Mouse (Mus musculus) forebrain, embryonic 16.5 days (tissue): Measurements from ENCODE around the gene Pld5. TPM values are rescaled to one million over a fixed set of nuclear protein-coding genes. Genes with fewer than 3 reads are reported as not detected.

ENCODE experiments used
- ATAC-seq: fragments of 200-750 bp; cut with Nextera tagmentation; 2 replicates; pipeline ENCODE4 v1.8.0; 2017; ENCODE audit warnings: mild to moderate bottlenecking, moderate library complexity
- H3K27ac ChIP-seq: fragments of 300-500 bp; sonication (generic); 2 replicates; pipeline ENCODE4 v1.5.1; 2014; ENCODE audit warnings: low read length, control low read depth
- H3K27me3 ChIP-seq: fragments of 300-500 bp; sonication (generic); replicated peaks from 2 replicates; pipeline ENCODE4 v1.6.1; 2014; ENCODE audit warnings: low read length; ENCODE audit not compliant: control insufficient read depth, insufficient read depth
- H3K36me3 ChIP-seq: fragments of 300-500 bp; sonication (generic); 2 replicates; pipeline ENCODE4 v1.6.1; 2014; ENCODE audit not compliant: control insufficient read depth, insufficient read depth
- H3K4me1 ChIP-seq: fragments of 300-500 bp; sonication (generic); replicated peaks from 2 replicates; pipeline ENCODE4 v1.6.1; 2014; ENCODE audit warnings: low read length; ENCODE audit not compliant: control insufficient read depth, insufficient read depth
- H3K4me2 ChIP-seq: fragments of 300-500 bp; sonication (generic); 2 replicates; pipeline ENCODE4 v1.6.1; 2014; ENCODE audit warnings: mild to moderate bottlenecking, low read length, control low read depth
- H3K4me3 ChIP-seq: fragments of 300-500 bp; sonication (generic); replicated peaks from 2 replicates; pipeline ENCODE4 v1.5.1; 2014; ENCODE audit warnings: mild to moderate bottlenecking, low read length, control low read depth
- H3K9ac ChIP-seq: fragments of 300-500 bp; sonication (generic); replicated peaks from 2 replicates; pipeline ENCODE4 v1.6.1; 2014; ENCODE audit warnings: low read depth, low read length, control low read depth
- H3K9me3 ChIP-seq: fragments of 300-500 bp; sonication (generic); 2 replicates; pipeline ENCODE4 v1.6.1; 2016; ENCODE audit warnings: low read length; ENCODE audit not compliant: control insufficient read depth
- WGBS: fragments of 180-500 bp; shearing (Covaris S2); extraction: QIAGEN DNeasy Blood & Tissue Kit; methylation state at CpG from one replicate; pipeline ENCODE4 v1.1.7; 2014; 5-methylcytosine and 5-hydroxymethylcytosine counted together
- polyA plus RNA-seq: library from polyadenylated mRNA; unstranded; fragments of >200 nt; fragmentation: Nextera tagmentation; extraction: Ambion mirVana; gene quantifications from 2 replicates; pipeline ENCODE4 v1.2.1, GENCODE M21; 2015

The Pld5 gene
- polyA plus RNA-seq, 1 experiment from 2014 or later: 1.6 TPM

DNA sequence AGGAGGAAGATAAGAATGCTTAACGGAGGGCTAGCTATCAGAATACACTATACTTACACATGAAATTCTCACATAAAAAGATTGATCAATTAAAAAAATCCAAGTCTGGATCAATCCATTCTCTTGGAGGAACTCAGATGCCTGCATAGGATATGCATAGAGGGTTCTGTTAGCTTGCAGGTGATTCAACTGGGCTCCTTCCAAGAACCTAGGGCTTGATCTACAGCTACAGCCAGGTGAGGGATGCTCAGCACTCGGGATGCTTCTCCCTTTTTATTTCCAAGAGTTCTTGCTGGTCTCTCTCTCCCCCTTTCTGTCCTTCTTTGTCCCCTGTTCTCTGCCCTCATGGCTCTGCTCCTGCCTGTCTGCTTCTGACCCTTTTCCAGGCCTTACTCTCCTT, 80.4 kb downstream of the Pld5 start:
- Histone ChIP-seq H3K36me3 (no peaks in the 10 kb centered on the region), H3K9me3 (no peaks in the 10 kb centered on the region), H3K27ac (no peak overlapping the region), H3K27me3 (no peaks in the 10 kb centered on the region), H3K9ac (no peak overlapping the region), H3K4me1 (peaks cover 4% of the 10 kb centered on the region), H3K4me2 (no peak overlapping the region), H3K4me3 (no peak overlapping the region)
- 82% methylated on average over 2 of the region's 2 CpGs for WGBS
- no peak for ATAC-seq

GRCm38 (mm10) chr1:176183991-176184390, 91.1 kb downstream of the Pld5 start:
- no peak overlapping the region for H3K4me2 ChIP-seq
- no peak overlapping the region for H3K27ac ChIP-seq
- 15% methylated on average over 6 of the region's 6 CpGs for WGBS
- no peaks in the 10 kb centered on the region for H3K9me3 ChIP-seq
- H3K9ac ChIP-seq: no peak overlapping the region
- no peak for ATAC-seq
- no peak overlapping the region for H3K4me3 ChIP-seq
- no peaks in the 10 kb centered on the region for H3K27me3 ChIP-seq
- H3K36me3 ChIP-seq: no peaks in the 10 kb centered on the region
- H3K4me1 ChIP-seq: no peaks in the 10 kb centered on the region

- Histone ChIP-seq H3K4me3 (no peak overlapping the region), H3K9ac (no peak overlapping the region), H3K27ac (no peak overlapping the region), H3K4me2 (no peak overlapping the region), H3K27me3 (no peaks in the 10 kb centered on the region), H3K4me1 (no peaks in the 10 kb centered on the region), H3K36me3 (no peaks in the 10 kb centered on the region), H3K9me3 (no peaks in the 10 kb centered on the region)
- WGBS: 92% methylated on average over 1 of the region's 1 CpGs
- no peak for ATAC-seq
Measured at GRCm38 (mm10) chr1:176174971-176175370, 100.1 kb downstream of the Pld5 start.

DNA sequence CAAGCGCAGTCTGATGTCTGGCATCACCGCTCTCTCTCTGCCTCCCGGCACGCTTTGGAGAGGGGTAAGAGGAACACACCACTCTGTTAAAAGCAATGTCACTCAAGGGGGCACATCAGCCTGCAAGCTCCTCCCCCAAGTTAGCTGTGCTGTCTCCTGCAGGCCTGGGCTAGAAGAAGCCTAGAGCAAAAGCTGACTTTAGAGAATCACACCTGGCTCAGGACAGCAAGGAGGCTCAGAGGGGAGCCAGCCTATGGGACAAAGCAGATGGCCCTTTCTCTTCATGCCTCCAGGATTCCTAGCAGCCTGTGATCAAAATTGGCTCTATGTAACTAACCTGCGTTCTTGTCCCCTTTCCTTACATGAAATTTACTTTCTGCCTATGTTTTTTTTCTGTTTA, 107.3 kb downstream of the Pld5 start:
- H3K9me3 ChIP-seq: no peaks in the 10 kb centered on the region
- no peak overlapping the region for H3K27ac ChIP-seq
- no peak overlapping the region for H3K4me3 ChIP-seq
- H3K36me3 ChIP-seq: no peaks in the 10 kb centered on the region
- no peak overlapping the region for H3K4me2 ChIP-seq
- ATAC-seq: no peak
- no peaks in the 10 kb centered on the region for H3K27me3 ChIP-seq
- H3K4me1 ChIP-seq: no peaks in the 10 kb centered on the region
- 78% methylated on average over 5 of the region's 5 CpGs for WGBS
- no peak overlapping the region for H3K9ac ChIP-seq

GRCm38 (mm10) chr1:176167114-176167513, 108.0 kb downstream of the Pld5 start:
- no peak for ATAC-seq
- Histone ChIP-seq H3K4me2 (no peak overlapping the region), H3K9ac (no peak overlapping the region), H3K4me1 (no peaks in the 10 kb centered on the region), H3K27me3 (no peaks in the 10 kb centered on the region), H3K9me3 (no peaks in the 10 kb centered on the region), H3K36me3 (no peaks in the 10 kb centered on the region), H3K27ac (no peak overlapping the region), H3K4me3 (no peak overlapping the region)
- 77% methylated on average over 2 of the region's 2 CpGs for WGBS

DNA sequence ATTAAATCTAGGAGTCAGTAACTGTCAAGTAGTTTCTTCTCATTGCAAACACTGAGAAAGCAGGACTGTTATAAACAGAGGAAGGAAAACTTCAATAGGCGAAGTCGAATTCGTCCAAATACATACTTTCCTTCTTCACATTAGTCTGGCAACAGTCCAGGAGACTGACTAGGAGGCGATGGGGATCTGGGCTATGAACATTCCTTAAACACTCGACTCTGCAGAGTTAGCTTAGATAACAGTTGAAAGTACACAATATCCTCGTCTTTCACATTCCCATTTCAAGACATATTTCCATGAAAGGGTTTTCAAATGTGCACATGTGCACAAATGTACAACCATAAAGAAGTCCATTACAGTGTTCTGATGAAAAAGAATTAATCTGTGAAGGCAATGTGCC, 129.8 kb downstream of the Pld5 start:
- peaks cover 12% of the 10 kb centered on the region for H3K9me3 ChIP-seq
- no peak overlapping the region for H3K9ac ChIP-seq
- no peak overlapping the region for H3K4me3 ChIP-seq
- no peak overlapping the region for H3K4me2 ChIP-seq
- H3K27me3 ChIP-seq: no peaks in the 10 kb centered on the region
- 81% methylated on average over 6 of the region's 6 CpGs for WGBS
- H3K27ac ChIP-seq: no peak overlapping the region
- no peaks in the 10 kb centered on the region for H3K4me1 ChIP-seq
- no peaks in the 10 kb centered on the region for H3K36me3 ChIP-seq
- no peak for ATAC-seq

- WGBS: 93% methylated on average over 8 of the region's 8 CpGs
- no peaks in the 10 kb centered on the region for H3K36me3 ChIP-seq
- ATAC-seq: no peak
- H3K9ac ChIP-seq: no peak overlapping the region
- H3K4me2 ChIP-seq: no peak overlapping the region
- no peaks in the 10 kb centered on the region for H3K4me1 ChIP-seq
- no peak overlapping the region for H3K4me3 ChIP-seq
- H3K27me3 ChIP-seq: no peaks in the 10 kb centered on the region
- H3K9me3 ChIP-seq: no peaks in the 10 kb centered on the region
- H3K27ac ChIP-seq: no peak overlapping the region
Measured at GRCm38 (mm10) chr1:176134379-176134778, 140.7 kb downstream of the Pld5 start.

- 75% methylated on average over 2 of the region's 2 CpGs for WGBS
- Histone ChIP-seq H3K4me2 (no peak overlapping the region), H3K9ac (no peak overlapping the region), H3K9me3 (no peaks in the 10 kb centered on the region), H3K27me3 (no peaks in the 10 kb centered on the region), H3K4me1 (no peaks in the 10 kb centered on the region), H3K4me3 (no peak overlapping the region), H3K27ac (no peak overlapping the region), H3K36me3 (no peaks in the 10 kb centered on the region)
- no peak; the same call in 1 of the 2 replicates for ATAC-seq
Measured at GRCm38 (mm10) chr1:176125771-176126170, 149.3 kb downstream of the Pld5 start.

DNA sequence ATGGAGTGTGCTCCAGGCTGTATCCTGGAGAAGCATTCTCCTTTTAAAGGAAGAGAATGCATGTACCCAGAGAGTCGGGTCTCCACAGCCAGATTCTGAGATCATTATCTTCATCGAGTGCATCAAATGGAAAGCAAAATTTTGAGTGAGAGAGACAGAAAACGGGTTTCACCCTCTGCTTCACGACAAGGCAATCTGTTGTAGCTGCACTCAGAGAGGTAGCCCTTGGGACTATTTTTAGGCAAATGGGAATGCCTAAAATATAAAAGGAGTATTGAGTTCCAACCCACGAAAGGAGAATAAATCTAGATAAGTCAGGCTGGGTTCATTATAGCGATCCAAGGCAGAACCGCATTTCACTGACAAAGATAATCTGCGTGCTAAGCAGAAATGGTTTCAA, 150.7 kb downstream of the Pld5 start:
- Histone ChIP-seq H3K4me1 (no peaks in the 10 kb centered on the region), H3K36me3 (no peaks in the 10 kb centered on the region), H3K9ac (no peak overlapping the region), H3K9me3 (no peaks in the 10 kb centered on the region), H3K27me3 (no peaks in the 10 kb centered on the region), H3K4me3 (no peak overlapping the region), H3K4me2 (no peak overlapping the region), H3K27ac (no peak overlapping the region)
- ATAC-seq: no peak
- 81% methylated on average over 8 of the region's 8 CpGs for whole genome bisulfite sequencing

GRCm38 (mm10) chr1:176123781-176124180, 151.3 kb downstream of the Pld5 start:
- Histone ChIP-seq H3K36me3 (no peaks in the 10 kb centered on the region), H3K27ac (no peak overlapping the region), H3K4me1 (no peaks in the 10 kb centered on the region), H3K9me3 (no peaks in the 10 kb centered on the region), H3K4me2 (no peak overlapping the region), H3K4me3 (no peak overlapping the region), H3K9ac (no peak overlapping the region), H3K27me3 (no peaks in the 10 kb centered on the region)
- 68% methylated on average over 2 of the region's 2 CpGs for WGBS
- ATAC-seq: no peak
